Mouse (Mus musculus) olfactory bulb, adult 2 months (tissue): Measurements from ENCODE around the gene Hopx. TPM values are rescaled to one million over a fixed set of nuclear protein-coding genes. Genes with fewer than 3 reads are reported as not detected.

Experiments used
- H3K27ac ChIP-seq: fragments of 200-500 bp; 2 replicates; pipeline ENCODE4 v1.5.1; 2012; ENCODE audit warnings: low read depth, low read length; ENCODE audit not compliant: insufficient read depth
- H3K4me1 ChIP-seq: fragments of 200-500 bp; 2 replicates; pipeline ENCODE4 v1.6.1; 2012; ENCODE audit warnings: low read length; ENCODE audit not compliant: control insufficient read depth, insufficient read depth
- H3K4me3 ChIP-seq: fragments of 200-500 bp; 2 replicates; pipeline ENCODE4 v1.5.1; 2012; ENCODE audit warnings: mild to moderate bottlenecking, low read depth, low read length, moderate library complexity; ENCODE audit not compliant: insufficient read depth
- CTCF ChIP-seq: fragments of 200-500 bp; IDR thresholded peaks from 2 replicates; pipeline ENCODE4 v1.5.1; 2012; ENCODE audit warnings: low read depth, mild to moderate bottlenecking, low read length, moderate library complexity; ENCODE audit not compliant: insufficient read depth
- POLR2A ChIP-seq: fragments of 200-500 bp; IDR thresholded peaks from 2 replicates; pipeline ENCODE4 v1.6.1; 2012; ENCODE audit warnings: mild to moderate bottlenecking, low read depth, low read length, moderate library complexity; ENCODE audit not compliant: insufficient read depth
- WGBS: fragments of 180-500 bp; shearing (Covaris S2); methylation state at CpG from one replicate; pipeline ENCODE4 v1.1.7; 2018; 5-methylcytosine and 5-hydroxymethylcytosine counted together
- polyA plus RNA-seq: library from polyadenylated mRNA; stranded (reverse); fragments of >200 nt; gene quantifications from 2 replicates; pipeline ENCODE4 v1.2.4, GENCODE M21; 2012; ENCODE audit warnings: low replicate concordance; ENCODE audit not compliant: missing spikeins, insufficient read depth, insufficient read length

Hopx gene
- polyA plus RNA-seq, 1 experiment = not detected

GRCm38 (mm10) chr5:77071626-77072025 lies 43.3 kb downstream of the Hopx start:
- Histone ChIP-seq H3K27ac (no peak overlapping the region), H3K4me1 (peaks cover 2% of the 10 kb centered on the region), H3K4me3 (no peak overlapping the region)
- TF ChIP-seq POLR2A = no peak
- TF ChIP-seq CTCF = no peak
- WGBS = 80% methylated on average over 3 of the region's 3 CpGs

GRCm38 (mm10) chr5:77070987-77071386 lies 43.9 kb downstream of the Hopx start:
- no peak overlapping the region for H3K27ac ChIP-seq
- TF ChIP-seq CTCF (no peak), POLR2A (no peak)
- H3K4me3 ChIP-seq = no peak overlapping the region
- peaks cover 2% of the 10 kb centered on the region for H3K4me1 ChIP-seq
- 89% methylated on average over 2 of the region's 2 CpGs for WGBS

- Histone ChIP-seq H3K4me1 (no peaks in the 10 kb centered on the region), H3K4me3 (no peak overlapping the region), H3K27ac (no peak overlapping the region)
- WGBS = 61% methylated on average over 8 of the region's 8 CpGs
- TF ChIP-seq POLR2A = no peak
- TF ChIP-seq CTCF = no peak
Observed at GRCm38 (mm10) chr5:77067321-77067720, 47.6 kb downstream of the Hopx start.

GRCm38 (mm10) chr5:77061372-77062038 lies 53.4 kb downstream of the Hopx start:
- no peak overlapping the region for H3K4me3 ChIP-seq
- no peaks in the 10 kb centered on the region for H3K4me1 ChIP-seq
- peak; percentile 65 for TF ChIP-seq CTCF
- no peak for TF ChIP-seq POLR2A
- 33% methylated on average over 17 of the region's 17 CpGs for WGBS
- no peak overlapping the region for H3K27ac ChIP-seq

GRCm38 (mm10) chr5:77060363-77060762 lies 54.6 kb downstream of the Hopx start:
- no peaks in the 10 kb centered on the region for H3K4me1 ChIP-seq
- WGBS = 71% methylated on average over 10 of the region's 10 CpGs
- TF ChIP-seq CTCF (no peak), POLR2A (no peak)
- no peak overlapping the region for H3K4me3 ChIP-seq
- H3K27ac ChIP-seq = no peak overlapping the region

- H3K4me1 ChIP-seq = no peaks in the 10 kb centered on the region
- H3K4me3 ChIP-seq = no peak overlapping the region
- TF ChIP-seq CTCF = no peak
- no peak for TF ChIP-seq POLR2A
- 29% methylated on average over 12 of the region's 12 CpGs for WGBS
- H3K27ac ChIP-seq = no peak overlapping the region
Observed at GRCm38 (mm10) chr5:77056881-77057440, 58.0 kb downstream of the Hopx start.

GRCm38 (mm10) chr5:77052616-77053015 lies 62.3 kb downstream of the Hopx start:
- 84% methylated on average over 5 of the region's 5 CpGs for WGBS
- TF ChIP-seq POLR2A (no peak), CTCF (no peak)
- Histone ChIP-seq H3K4me1 (no peaks in the 10 kb centered on the region), H3K27ac (no peak overlapping the region), H3K4me3 (no peak overlapping the region)

- Histone ChIP-seq H3K4me1 (no peaks in the 10 kb centered on the region), H3K27ac (no peak overlapping the region), H3K4me3 (no peak overlapping the region)
- TF ChIP-seq CTCF (no peak), POLR2A (no peak)
- WGBS = 71% methylated on average over 5 of the region's 5 CpGs
Observed at GRCm38 (mm10) chr5:77044362-77044761, 70.6 kb downstream of the Hopx start.

GRCm38 (mm10) chr5:77039391-77039790 lies 75.5 kb downstream of the Hopx start:
- TF ChIP-seq CTCF (no peak), POLR2A (no peak)
- H3K4me1 ChIP-seq = no peaks in the 10 kb centered on the region
- H3K4me3 ChIP-seq = no peak overlapping the region
- H3K27ac ChIP-seq = no peak overlapping the region

- H3K4me1 ChIP-seq = no peaks in the 10 kb centered on the region
- no peak overlapping the region for H3K4me3 ChIP-seq
- H3K27ac ChIP-seq = no peak overlapping the region
- TF ChIP-seq CTCF = no peak
- TF ChIP-seq POLR2A = no peak
- 92% methylated on average over 10 of the region's 10 CpGs for WGBS
Observed at GRCm38 (mm10) chr5:77038451-77038850, 76.5 kb downstream of the Hopx start.

Other genes with a start within 250 kb of the Hopx start
- gene Aasdh, start 209.6 kb downstream of the Hopx start, polyA plus RNA-seq = not detected in 2 replicates
- gene Paics, start 163.8 kb downstream of the Hopx start, polyA plus RNA-seq = not detected in 2 replicates
- not detected in 2 replicates for gene Ppat, start 163.5 kb downstream of the Hopx start, polyA plus RNA-seq
- not detected in 2 replicates for gene Srp72, start 140.4 kb downstream of the Hopx start, polyA plus RNA-seq
- not detected in 2 replicates for gene Arl9, start 111.1 kb downstream of the Hopx start, polyA plus RNA-seq
- not detected in 2 replicates for gene Thegl, start 99.1 kb downstream of the Hopx start, polyA plus RNA-seq
- gene Spink2, start 96.3 kb upstream of the Hopx start, polyA plus RNA-seq = not detected in 2 replicates
- gene Rest, start 150.4 kb upstream of the Hopx start, polyA plus RNA-seq = not detected in 2 replicates
- not detected in 2 replicates for gene Noa1, start 195.0 kb upstream of the Hopx start, polyA plus RNA-seq
- not detected in 2 replicates for gene Polr2b, start 195.0 kb upstream of the Hopx start, polyA plus RNA-seq